Mouse (Mus musculus): ENCODE results near the gene Scaper. TPM values are rescaled to one million over a fixed set of nuclear protein-coding genes. Genes with fewer than 3 reads are reported as not detected.

The Scaper gene
- polyA plus RNA-seq, 1 experiment = 6.5 TPM

DNA sequence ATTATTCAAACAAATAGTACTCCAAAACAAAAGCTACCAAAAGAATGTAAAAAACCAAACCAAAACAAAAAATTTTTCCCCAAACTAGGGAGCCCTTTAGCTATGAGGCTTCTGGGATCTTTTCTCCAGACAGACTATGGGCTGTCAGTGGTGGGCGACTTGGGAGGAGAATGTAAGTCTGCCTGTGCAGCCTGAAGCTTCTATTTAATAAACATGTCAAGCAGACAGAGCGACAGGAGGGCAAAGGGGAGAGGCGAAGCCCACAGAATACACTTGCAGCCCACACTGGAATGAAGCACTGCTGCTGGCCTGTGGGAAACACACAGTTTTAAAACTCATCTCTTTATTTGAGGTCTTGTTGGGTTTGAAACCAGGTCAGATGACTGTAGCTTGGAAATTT, 356.5 kb downstream of the Scaper start:
- no peak for TF ChIP-seq POLR2A (IDR thresholded peaks at IDR 0.05; ENCODE audit: control insufficient read depth, extremely low read depth, insufficient read depth, low read length, poor library complexity)
- TF ChIP-seq CTCF (IDR thresholded peaks at IDR 0.05; ENCODE audit: borderline replicate concordance, control insufficient read depth, extremely low read depth, insufficient read depth, low read length, poor library complexity) = no peak
- Histone ChIP-seq H3K27ac (ENCODE audit: control insufficient read depth, insufficient read depth, low read length) (no peak overlapping the region), H3K36me3 (ENCODE audit: control insufficient read depth, insufficient read depth, low read length) (no peaks in the 10 kb centered on the region), H3K27me3 (ENCODE audit: control insufficient read depth, insufficient read depth, low read length) (no peaks in the 10 kb centered on the region), H3K4me3 (ENCODE audit: control insufficient read depth, insufficient read depth, low read length) (no peak overlapping the region), H3K4me1 (replicated peaks; ENCODE audit: control insufficient read depth, insufficient read depth, low read length) (no peaks in the 10 kb centered on the region)
- DNase-seq = no peak
- WGBS = 88% methylated on average over 3 of the region's 3 CpGs

DNA sequence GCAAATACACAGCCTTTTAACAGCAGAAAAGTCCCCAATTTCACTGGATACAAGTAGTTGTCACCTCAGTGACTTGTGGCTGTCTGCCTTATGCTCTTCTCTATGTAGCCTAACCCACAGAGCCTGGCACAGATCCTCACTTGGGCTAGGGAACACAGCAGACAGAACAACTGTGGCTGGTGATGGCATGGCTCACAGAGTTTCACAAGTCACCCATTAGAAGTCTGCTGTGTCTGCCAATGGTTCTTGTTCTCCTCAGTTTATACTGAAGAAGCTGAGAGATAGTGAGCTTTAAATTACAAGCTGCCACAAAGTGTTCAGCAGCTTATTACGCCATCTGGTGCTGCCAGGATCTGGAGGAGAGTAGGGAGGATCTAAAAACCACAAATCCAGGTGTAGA, 361.3 kb downstream of the Scaper start:
- no peak overlapping the region for H3K4me3 ChIP-seq (ENCODE audit: control insufficient read depth, insufficient read depth, low read length)
- no peak for TF ChIP-seq POLR2A (IDR thresholded peaks at IDR 0.05; ENCODE audit: control insufficient read depth, extremely low read depth, insufficient read depth, low read length, poor library complexity)
- TF ChIP-seq CTCF (IDR thresholded peaks at IDR 0.05; ENCODE audit: borderline replicate concordance, control insufficient read depth, extremely low read depth, insufficient read depth, low read length, poor library complexity) = no peak

DNA sequence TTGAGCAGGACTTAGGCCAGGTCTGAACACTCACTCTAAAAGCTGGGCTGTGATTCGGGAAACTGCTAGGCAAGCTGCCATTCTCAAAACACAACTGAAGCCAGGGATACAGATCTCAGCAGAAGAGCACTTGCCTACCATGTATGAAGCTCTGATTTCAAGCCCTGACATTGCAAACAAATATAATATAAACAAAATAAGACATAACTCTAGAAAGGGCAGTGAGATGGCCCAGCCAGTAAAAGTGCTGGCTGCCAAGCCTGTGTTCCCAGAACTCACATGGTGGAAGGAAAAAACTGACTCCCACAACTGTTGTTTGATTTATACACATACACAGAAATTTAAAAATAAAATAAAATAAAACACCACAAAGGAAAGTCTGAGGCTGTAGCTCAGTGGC, 366.8 kb downstream of the Scaper start:
- Histone ChIP-seq H3K36me3 (ENCODE audit: control insufficient read depth, insufficient read depth, low read length) (no peaks in the 10 kb centered on the region), H3K4me1 (replicated peaks; ENCODE audit: control insufficient read depth, insufficient read depth, low read length) (no peaks in the 10 kb centered on the region), H3K4me3 (ENCODE audit: control insufficient read depth, insufficient read depth, low read length) (no peak overlapping the region), H3K27ac (ENCODE audit: control insufficient read depth, insufficient read depth, low read length) (no peak overlapping the region), H3K27me3 (ENCODE audit: control insufficient read depth, insufficient read depth, low read length) (no peaks in the 10 kb centered on the region)
- 90% methylated on average over 1 of the region's 1 CpGs for WGBS
- TF ChIP-seq CTCF (IDR thresholded peaks at IDR 0.05; ENCODE audit: borderline replicate concordance, control insufficient read depth, extremely low read depth, insufficient read depth, low read length, poor library complexity) = no peak
- TF ChIP-seq POLR2A (IDR thresholded peaks at IDR 0.05; ENCODE audit: control insufficient read depth, extremely low read depth, insufficient read depth, low read length, poor library complexity) = no peak
- DNase-seq = no peak

More for the DNA sequence above, 361.3 kb downstream of the Scaper start:
- Histone ChIP-seq H3K27ac (ENCODE audit: control insufficient read depth, insufficient read depth, low read length) (no peak overlapping the region), H3K36me3 (ENCODE audit: control insufficient read depth, insufficient read depth, low read length) (no peaks in the 10 kb centered on the region), H3K27me3 (ENCODE audit: control insufficient read depth, insufficient read depth, low read length) (no peaks in the 10 kb centered on the region), H3K4me1 (replicated peaks; ENCODE audit: control insufficient read depth, insufficient read depth, low read length) (no peaks in the 10 kb centered on the region)
- no peak for DNase-seq
- WGBS = 92% methylated on average over 1 of the region's 1 CpGs

DNA sequence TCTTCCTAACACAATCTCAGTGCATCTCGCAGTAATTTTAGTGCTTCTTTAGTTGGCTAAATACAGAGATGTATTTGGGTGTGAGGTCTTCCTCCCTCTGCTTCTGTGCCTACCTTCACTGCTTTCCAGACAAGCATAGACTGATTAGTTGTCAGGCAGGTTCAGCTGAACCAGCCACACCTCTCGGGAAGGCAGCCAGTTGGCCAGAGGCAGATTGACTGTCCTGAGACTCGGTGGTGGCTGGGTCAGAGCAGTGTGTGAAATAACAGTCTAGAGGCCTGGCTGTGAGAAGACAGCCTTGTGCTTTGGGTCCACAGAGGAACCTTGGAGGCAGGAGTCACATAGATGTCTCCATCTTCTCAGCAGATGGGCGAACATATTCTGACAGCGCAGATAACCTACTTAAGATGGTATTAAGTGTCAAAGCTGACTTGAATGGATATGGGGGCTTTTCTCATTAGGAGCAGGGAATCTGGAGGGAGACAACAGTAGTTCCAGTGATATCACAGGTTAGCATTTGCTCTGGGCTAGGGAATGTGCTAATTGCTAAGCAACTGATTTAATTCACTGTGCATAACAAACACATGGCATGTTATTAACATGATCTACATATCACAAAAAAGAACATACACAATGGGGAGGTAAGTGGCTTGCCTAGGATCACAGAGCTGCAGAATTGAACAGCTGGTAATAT, 369.3 kb downstream of the Scaper start:
- Histone ChIP-seq H3K4me1 (replicated peaks; ENCODE audit: control insufficient read depth, insufficient read depth, low read length) (no peaks in the 10 kb centered on the region), H3K27me3 (ENCODE audit: control insufficient read depth, insufficient read depth, low read length) (no peaks in the 10 kb centered on the region), H3K36me3 (ENCODE audit: control insufficient read depth, insufficient read depth, low read length) (no peaks in the 10 kb centered on the region), H3K27ac (ENCODE audit: control insufficient read depth, insufficient read depth, low read length) (no peak overlapping the region), H3K4me3 (ENCODE audit: control insufficient read depth, insufficient read depth, low read length) (no peak overlapping the region)
- WGBS = 92% methylated on average over 5 of the region's 5 CpGs
- TF ChIP-seq POLR2A (IDR thresholded peaks at IDR 0.05; ENCODE audit: control insufficient read depth, extremely low read depth, insufficient read depth, low read length, poor library complexity) (no peak), CTCF (IDR thresholded peaks at IDR 0.05; ENCODE audit: borderline replicate concordance, control insufficient read depth, extremely low read depth, insufficient read depth, low read length, poor library complexity) (no peak)
- DNase-seq = no peak

DNA sequence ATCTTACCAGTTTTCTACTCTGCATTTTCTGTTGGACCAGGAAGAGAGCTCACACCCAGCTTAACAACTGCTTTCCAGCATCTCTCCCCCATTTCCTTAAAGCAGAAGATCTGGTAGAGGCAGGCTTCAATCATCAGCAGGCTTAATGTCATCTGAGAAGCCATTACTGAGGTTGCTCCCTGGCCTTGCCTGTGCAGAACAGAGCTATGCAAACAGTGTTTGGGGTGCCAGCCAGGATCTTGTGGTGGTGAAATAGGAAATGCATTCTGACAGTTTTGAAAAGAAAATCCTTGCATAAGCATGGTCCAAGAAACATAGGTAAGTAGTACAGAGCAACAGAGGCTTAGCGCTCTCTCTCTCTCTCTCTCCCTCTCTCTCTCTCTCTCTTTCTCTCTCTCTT, 377.0 kb downstream of the Scaper start:
- no peak for TF ChIP-seq CTCF (IDR thresholded peaks at IDR 0.05; ENCODE audit: borderline replicate concordance, control insufficient read depth, extremely low read depth, insufficient read depth, low read length, poor library complexity)
- TF ChIP-seq POLR2A (IDR thresholded peaks at IDR 0.05; ENCODE audit: control insufficient read depth, extremely low read depth, insufficient read depth, low read length, poor library complexity) = no peak
- no peak overlapping the region for H3K27ac ChIP-seq (ENCODE audit: control insufficient read depth, insufficient read depth, low read length)
- H3K36me3 ChIP-seq (ENCODE audit: control insufficient read depth, insufficient read depth, low read length) = no peaks in the 10 kb centered on the region
- H3K4me1 ChIP-seq (replicated peaks; ENCODE audit: control insufficient read depth, insufficient read depth, low read length) = no peaks in the 10 kb centered on the region
- no peak overlapping the region for H3K4me3 ChIP-seq (ENCODE audit: control insufficient read depth, insufficient read depth, low read length)
- DNase-seq = no peak
- 90% methylated on average over 1 of the region's 1 CpGs for WGBS
- H3K27me3 ChIP-seq (ENCODE audit: control insufficient read depth, insufficient read depth, low read length) = no peaks in the 10 kb centered on the region

DNA sequence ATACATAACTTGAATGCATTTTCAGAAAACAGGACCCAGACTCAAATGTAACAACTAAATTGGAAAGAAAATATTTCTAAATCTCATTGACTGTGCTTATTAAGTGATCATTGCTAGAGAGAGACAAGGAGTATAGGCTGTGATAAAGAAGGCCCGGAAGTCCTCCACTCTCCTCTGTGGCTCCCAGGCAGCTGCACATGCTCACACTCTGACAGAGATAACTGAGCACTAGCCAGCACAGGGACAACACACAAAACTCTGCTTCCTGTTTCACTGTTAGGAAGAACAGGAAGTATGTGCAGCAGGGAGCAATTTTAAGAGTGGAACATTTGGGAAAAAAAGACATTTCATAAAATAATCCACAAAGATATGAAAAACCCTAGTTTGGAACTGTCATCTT, 382.9 kb downstream of the Scaper start:
- no peak for DNase-seq
- WGBS = 82% methylated on average over 1 of the region's 1 CpGs
- no peaks in the 10 kb centered on the region for H3K36me3 ChIP-seq (ENCODE audit: control insufficient read depth, insufficient read depth, low read length)
- no peak overlapping the region for H3K27ac ChIP-seq (ENCODE audit: control insufficient read depth, insufficient read depth, low read length)
- no peak overlapping the region for H3K4me3 ChIP-seq (ENCODE audit: control insufficient read depth, insufficient read depth, low read length)
- TF ChIP-seq POLR2A (IDR thresholded peaks at IDR 0.05; ENCODE audit: control insufficient read depth, extremely low read depth, insufficient read depth, low read length, poor library complexity) (no peak), CTCF (IDR thresholded peaks at IDR 0.05; ENCODE audit: borderline replicate concordance, control insufficient read depth, extremely low read depth, insufficient read depth, low read length, poor library complexity) (no peak)
- H3K27me3 ChIP-seq (ENCODE audit: control insufficient read depth, insufficient read depth, low read length) = no peaks in the 10 kb centered on the region
- H3K4me1 ChIP-seq (replicated peaks; ENCODE audit: control insufficient read depth, insufficient read depth, low read length) = no peaks in the 10 kb centered on the region

Data from thymus, adult 2 months (tissue).